Mouse (Mus musculus): ENCODE data around the gene Oxt. TPM values are rescaled to one million over a fixed set of nuclear protein-coding genes. Genes with fewer than 3 reads are reported as not detected.
A peak's percentile ranks its signal among the peaks of the same experiment; 100 is the strongest.

Gene Oxt
- polyA plus RNA-seq, 1 experiment from 2014 or later, result 2.4 TPM

DNA sequence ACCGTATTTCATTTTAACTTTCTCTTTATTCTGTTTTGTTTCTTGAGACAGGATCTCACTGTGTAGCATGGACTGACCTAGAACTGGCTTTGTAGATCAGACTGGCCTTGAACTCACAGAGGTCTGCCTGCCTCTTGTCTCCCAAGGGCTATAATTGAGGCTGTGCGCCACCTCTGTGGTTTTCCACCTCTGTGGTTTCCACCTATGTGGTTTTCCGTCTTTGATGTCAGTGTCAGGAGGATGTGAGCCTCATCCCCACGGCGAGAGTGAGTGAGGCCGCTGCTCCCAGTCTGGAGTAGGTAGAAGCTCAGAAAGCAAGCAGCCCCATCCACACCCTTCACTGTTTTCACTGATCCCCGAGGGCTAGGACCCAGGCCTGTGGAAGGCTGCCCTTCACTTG, 21.1 kb upstream of the Oxt start:
- no peak overlapping the region for H3K4me2 ChIP-seq (ENCODE audit: low read length)
- no peak overlapping the region for H3K9ac ChIP-seq (replicated peaks; ENCODE audit: low read depth, low read length)
- ATAC-seq, result no peak
- no peaks in the 10 kb centered on the region for H3K4me1 ChIP-seq (replicated peaks; ENCODE audit: control insufficient read depth, insufficient read depth, low read length)
- H3K36me3 ChIP-seq (ENCODE audit: control insufficient read depth, insufficient read depth), result peaks cover 29% of the 10 kb centered on the region
- H3K9me3 ChIP-seq (ENCODE audit: control insufficient read depth, low read length), result no peaks in the 10 kb centered on the region
- no peaks in the 10 kb centered on the region for H3K27me3 ChIP-seq (replicated peaks; ENCODE audit: control insufficient read depth, insufficient read depth, low read length)
- WGBS, result 94% methylated on average over 7 of the region's 7 CpGs
- H3K27ac ChIP-seq (ENCODE audit: low read length), result no peak overlapping the region
- no peak overlapping the region for H3K4me3 ChIP-seq (replicated peaks; ENCODE audit: low read length)

DNA sequence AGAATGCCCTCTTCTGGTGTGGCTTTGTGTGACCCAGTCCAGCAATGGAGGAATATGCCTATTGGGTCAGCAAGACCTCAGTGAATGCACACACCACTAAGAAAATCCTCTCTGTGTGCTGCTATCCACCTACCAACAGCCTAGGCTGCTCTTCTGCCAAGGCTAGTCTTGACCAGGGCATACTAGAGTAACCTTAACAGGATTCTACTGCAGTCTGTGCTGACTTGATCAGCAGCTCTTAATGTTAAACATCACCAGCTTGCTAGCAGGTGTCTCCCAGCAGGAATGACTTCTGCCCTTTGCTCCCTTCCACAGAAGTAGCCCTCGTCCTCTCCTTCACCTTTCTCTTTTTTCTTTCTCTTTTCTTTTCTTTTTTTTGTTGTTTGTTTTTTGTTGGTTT, 19.7 kb upstream of the Oxt start:
- H3K4me1 ChIP-seq (replicated peaks; ENCODE audit: control insufficient read depth, insufficient read depth, low read length), result no peaks in the 10 kb centered on the region
- H3K4me2 ChIP-seq (ENCODE audit: low read length), result no peak overlapping the region
- no peak overlapping the region for H3K27ac ChIP-seq (ENCODE audit: low read length)
- no peaks in the 10 kb centered on the region for H3K27me3 ChIP-seq (replicated peaks; ENCODE audit: control insufficient read depth, insufficient read depth, low read length)
- H3K4me3 ChIP-seq (replicated peaks; ENCODE audit: low read length), result no peak overlapping the region
- no peak overlapping the region for H3K9ac ChIP-seq (replicated peaks; ENCODE audit: low read depth, low read length)
- H3K36me3 ChIP-seq (ENCODE audit: control insufficient read depth, insufficient read depth), result peaks cover 27% of the 10 kb centered on the region
- ATAC-seq, result no peak
- no peaks in the 10 kb centered on the region for H3K9me3 ChIP-seq (ENCODE audit: control insufficient read depth, low read length)
- 90% methylated on average over 1 of the region's 1 CpGs for WGBS

DNA sequence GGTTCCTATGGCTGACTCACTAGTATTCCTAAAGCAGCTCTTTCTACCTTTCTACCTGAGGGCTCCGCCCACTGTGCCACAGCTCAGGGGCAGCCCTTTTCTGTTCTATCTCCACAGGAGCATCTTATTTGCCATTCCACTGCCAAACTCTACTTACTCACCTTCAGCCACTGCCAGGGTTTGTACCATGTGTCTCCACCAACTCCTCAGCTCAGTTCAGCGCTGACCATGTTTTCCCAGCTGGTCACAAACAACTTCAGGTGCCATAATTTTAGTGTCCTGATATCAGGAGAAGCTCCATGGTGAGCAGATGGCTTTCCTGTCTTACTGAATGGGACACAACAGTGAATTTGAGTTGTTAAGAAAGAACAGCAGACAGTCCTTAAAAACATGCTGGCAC, 18.5 kb upstream of the Oxt start:
- Histone ChIP-seq H3K4me1 (replicated peaks; ENCODE audit: control insufficient read depth, insufficient read depth, low read length) (no peaks in the 10 kb centered on the region), H3K4me2 (ENCODE audit: low read length) (no peak overlapping the region), H3K9ac (replicated peaks; ENCODE audit: low read depth, low read length) (no peak overlapping the region), H3K9me3 (ENCODE audit: control insufficient read depth, low read length) (no peaks in the 10 kb centered on the region), H3K4me3 (replicated peaks; ENCODE audit: low read length) (no peak overlapping the region), H3K27ac (ENCODE audit: low read length) (no peak overlapping the region), H3K27me3 (replicated peaks; ENCODE audit: control insufficient read depth, insufficient read depth, low read length) (no peaks in the 10 kb centered on the region), H3K36me3 (ENCODE audit: control insufficient read depth, insufficient read depth) (peaks cover 21% of the 10 kb centered on the region)
- WGBS, result 98% methylated on average over 2 of the region's 2 CpGs
- no peak for ATAC-seq

DNA sequence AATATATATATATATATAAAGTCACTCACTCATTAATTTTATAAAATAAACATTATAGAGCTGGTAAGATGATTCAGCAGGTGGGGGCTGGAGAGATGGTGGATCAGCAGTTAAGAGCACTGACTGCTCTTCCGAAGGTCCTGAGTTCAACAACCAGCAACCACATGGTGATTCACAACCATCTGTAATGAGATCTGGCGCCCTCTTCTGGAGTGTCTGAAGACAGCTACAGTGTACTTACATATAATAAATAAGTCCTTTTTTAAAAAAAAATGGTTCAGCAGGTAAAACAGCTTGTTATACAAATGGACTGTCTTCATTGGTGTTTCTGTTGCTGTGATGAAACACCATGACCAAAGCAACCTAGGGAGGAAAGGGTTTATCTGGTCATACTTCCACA, 18.0 kb upstream of the Oxt start:
- Histone ChIP-seq H3K4me3 (replicated peaks; ENCODE audit: low read length) (no peak overlapping the region), H3K27me3 (replicated peaks; ENCODE audit: control insufficient read depth, insufficient read depth, low read length) (no peaks in the 10 kb centered on the region), H3K4me2 (ENCODE audit: low read length) (no peak overlapping the region), H3K36me3 (ENCODE audit: control insufficient read depth, insufficient read depth) (peaks cover 16% of the 10 kb centered on the region), H3K27ac (ENCODE audit: low read length) (no peak overlapping the region), H3K9ac (replicated peaks; ENCODE audit: low read depth, low read length) (no peak overlapping the region), H3K9me3 (ENCODE audit: control insufficient read depth, low read length) (no peaks in the 10 kb centered on the region), H3K4me1 (replicated peaks; ENCODE audit: control insufficient read depth, insufficient read depth, low read length) (peaks cover 1% of the 10 kb centered on the region; the same call in 1 of the 2 replicates)
- ATAC-seq, result no peak
- 66% methylated on average over 2 of the region's 2 CpGs for WGBS

DNA sequence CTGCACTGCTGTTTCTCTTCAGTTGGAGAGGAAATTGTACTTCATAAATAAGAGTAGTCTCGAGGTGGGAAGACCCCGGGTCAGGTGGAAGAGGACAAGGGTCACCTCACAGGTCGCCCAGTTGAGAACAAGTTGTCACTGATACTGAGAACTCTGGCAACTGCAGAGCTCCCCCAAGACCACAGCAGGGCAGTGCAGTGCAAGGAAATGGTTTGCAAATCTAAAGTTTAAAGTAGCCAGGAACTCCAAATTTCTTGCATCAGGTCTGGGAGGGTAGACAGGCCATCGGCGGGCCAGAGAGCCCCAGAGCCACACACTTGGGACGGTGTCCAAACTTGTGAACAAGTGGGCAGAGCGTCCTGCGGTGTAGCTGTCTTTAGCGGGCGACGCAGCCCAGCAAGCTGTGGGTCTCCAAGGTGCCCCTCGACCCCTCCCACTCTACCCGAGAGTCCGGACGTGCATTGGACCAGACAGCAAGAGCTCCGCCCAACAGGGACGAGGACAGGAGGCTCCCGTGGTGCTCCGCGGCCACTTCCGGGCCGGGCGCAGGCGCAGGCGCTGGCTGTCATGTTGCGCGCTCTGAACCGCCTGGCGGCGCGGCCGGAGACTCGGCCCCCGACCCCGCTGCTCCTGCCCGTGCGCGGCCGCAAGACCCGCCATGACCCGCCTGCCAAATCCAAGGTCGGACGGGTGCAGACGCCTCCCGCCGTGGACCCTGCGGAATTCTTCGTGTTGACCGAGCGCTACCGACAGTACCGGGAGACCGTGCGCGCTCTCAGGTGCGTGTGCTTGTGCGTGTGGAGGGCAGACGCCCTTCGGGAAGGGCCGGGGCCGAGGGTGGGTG, 12.5 kb upstream of the Oxt start, which contains the start of gene Mrps26:
Mrps26 (plus strand) TSS at position 531 of the 844 bp plus-strand sequence.
- peak; percentile 99 for ATAC-seq
- Histone ChIP-seq H3K9me3 (ENCODE audit: control insufficient read depth, low read length) (no peaks in the 10 kb centered on the region), H3K36me3 (ENCODE audit: control insufficient read depth, insufficient read depth) (peaks cover 12% of the 10 kb centered on the region; the same call in 1 of the 2 replicates), H3K4me1 (replicated peaks; ENCODE audit: control insufficient read depth, insufficient read depth, low read length) (peaks cover 15% of the 10 kb centered on the region), H3K27ac (ENCODE audit: low read length) (peak within 1 kb of the TSS; percentile 45; the same call in 1 of the 2 replicates), H3K9ac (replicated peaks; ENCODE audit: low read depth, low read length) (peak within 1 kb of the TSS; percentile 89), H3K4me3 (replicated peaks; ENCODE audit: low read length) (peak within 1 kb of the TSS; percentile 95), H3K27me3 (replicated peaks; ENCODE audit: control insufficient read depth, insufficient read depth, low read length) (no peaks in the 10 kb centered on the region), H3K4me2 (ENCODE audit: low read length) (peak within 1 kb of the TSS; percentile 83)
- WGBS, result under 1% methylated on average over 58 of the region's 61 CpGs

DNA sequence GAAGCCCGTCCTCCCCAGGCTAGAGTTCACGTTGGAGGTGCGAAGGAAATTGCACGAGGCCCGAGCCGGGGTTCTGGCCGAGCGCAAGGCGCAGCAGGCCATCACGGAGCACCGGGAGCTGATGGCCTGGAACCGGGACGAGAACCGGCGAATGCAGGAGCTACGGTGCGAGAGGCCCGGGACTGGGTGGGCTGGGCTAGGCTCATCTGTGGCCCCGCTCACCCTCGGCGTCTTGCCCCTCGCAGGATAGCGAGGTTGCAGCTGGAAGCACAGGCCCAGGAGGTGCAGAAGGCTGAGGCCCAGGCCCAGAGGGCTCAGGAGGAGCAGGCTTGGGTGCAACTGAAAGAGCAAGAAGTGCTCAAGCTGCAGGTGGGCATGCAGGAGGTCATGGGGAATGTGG, 11.9 kb upstream of the Oxt start:
- peak; percentile 11 for ATAC-seq
- Histone ChIP-seq H3K9ac (replicated peaks; ENCODE audit: low read depth, low read length) (peak overlapping the region; percentile 89), H3K4me3 (replicated peaks; ENCODE audit: low read length) (peak overlapping the region; percentile 95), H3K4me1 (replicated peaks; ENCODE audit: control insufficient read depth, insufficient read depth, low read length) (peaks cover 15% of the 10 kb centered on the region), H3K4me2 (ENCODE audit: low read length) (peak overlapping the region; percentile 83), H3K27me3 (replicated peaks; ENCODE audit: control insufficient read depth, insufficient read depth, low read length) (no peaks in the 10 kb centered on the region), H3K36me3 (ENCODE audit: control insufficient read depth, insufficient read depth) (peaks cover 12% of the 10 kb centered on the region; the same call in 1 of the 2 replicates), H3K9me3 (ENCODE audit: control insufficient read depth, low read length) (no peaks in the 10 kb centered on the region), H3K27ac (ENCODE audit: low read length) (no peak overlapping the region)
- 0% methylated on average over 23 of the region's 23 CpGs for WGBS

DNA sequence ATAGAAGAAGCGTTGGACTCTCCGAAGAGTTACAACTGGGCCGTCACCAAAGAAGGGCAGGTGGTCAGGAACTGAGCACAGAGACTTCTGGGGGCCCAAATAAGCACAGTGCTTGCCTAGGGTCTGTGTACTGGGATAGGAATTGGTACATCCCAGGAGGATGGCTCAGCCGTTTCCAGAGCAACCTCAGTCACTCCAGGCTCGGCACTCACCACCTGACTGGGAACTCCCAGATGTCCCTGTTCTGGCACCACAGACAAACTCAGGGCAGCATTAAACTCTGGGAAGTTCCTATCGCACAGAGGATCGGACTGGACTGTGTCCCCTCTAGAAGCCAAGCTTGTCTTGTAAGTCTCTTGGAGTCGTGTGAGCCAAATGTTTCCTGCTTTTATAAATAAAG, 11.0 kb upstream of the Oxt start:
- Histone ChIP-seq H3K27ac (ENCODE audit: low read length) (no peak overlapping the region), H3K9ac (replicated peaks; ENCODE audit: low read depth, low read length) (no peak overlapping the region), H3K4me1 (replicated peaks; ENCODE audit: control insufficient read depth, insufficient read depth, low read length) (peaks cover 15% of the 10 kb centered on the region), H3K4me3 (replicated peaks; ENCODE audit: low read length) (no peak overlapping the region), H3K36me3 (ENCODE audit: control insufficient read depth, insufficient read depth) (peaks cover 12% of the 10 kb centered on the region; the same call in 1 of the 2 replicates), H3K27me3 (replicated peaks; ENCODE audit: control insufficient read depth, insufficient read depth, low read length) (no peaks in the 10 kb centered on the region), H3K4me2 (ENCODE audit: low read length) (no peak overlapping the region; the same call in 1 of the 2 replicates), H3K9me3 (ENCODE audit: control insufficient read depth, low read length) (no peaks in the 10 kb centered on the region)
- no peak for ATAC-seq
- WGBS, result 91% methylated on average over 8 of the region's 8 CpGs

DNA sequence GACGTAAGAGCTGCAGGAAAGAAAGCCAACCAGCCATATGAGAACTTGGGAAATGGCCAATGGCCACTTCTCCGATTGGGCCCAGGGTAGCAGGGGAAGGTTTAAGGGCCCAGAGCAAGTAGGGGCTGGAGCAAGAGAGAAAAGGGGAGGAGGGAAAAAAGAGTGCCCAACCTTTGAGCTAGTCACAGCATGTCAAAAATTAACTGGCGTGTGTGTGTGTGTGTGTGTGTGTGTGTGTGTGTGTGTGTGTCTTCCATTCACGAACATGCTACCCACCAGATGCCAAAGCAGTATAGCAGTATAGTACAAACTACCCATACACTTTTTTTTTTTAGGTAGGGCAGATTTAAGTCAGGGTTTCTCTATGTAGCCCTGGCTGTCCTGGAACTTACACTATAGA, 7.1 kb upstream of the Oxt start:
- ATAC-seq, result no peak
- 67% methylated on average over 4 of the region's 4 CpGs for WGBS
- peaks cover 11% of the 10 kb centered on the region for H3K4me1 ChIP-seq (replicated peaks; ENCODE audit: control insufficient read depth, insufficient read depth, low read length)
- peaks cover 12% of the 10 kb centered on the region; the same call in 1 of the 2 replicates for H3K36me3 ChIP-seq (ENCODE audit: control insufficient read depth, insufficient read depth)
- no peak overlapping the region for H3K4me3 ChIP-seq (replicated peaks; ENCODE audit: low read length)
- H3K27me3 ChIP-seq (replicated peaks; ENCODE audit: control insufficient read depth, insufficient read depth, low read length), result no peaks in the 10 kb centered on the region
- no peak overlapping the region for H3K27ac ChIP-seq (ENCODE audit: low read length)
- no peak overlapping the region for H3K4me2 ChIP-seq (ENCODE audit: low read length)
- H3K9me3 ChIP-seq (ENCODE audit: control insufficient read depth, low read length), result no peaks in the 10 kb centered on the region
- H3K9ac ChIP-seq (replicated peaks; ENCODE audit: low read depth, low read length), result no peak overlapping the region

DNA sequence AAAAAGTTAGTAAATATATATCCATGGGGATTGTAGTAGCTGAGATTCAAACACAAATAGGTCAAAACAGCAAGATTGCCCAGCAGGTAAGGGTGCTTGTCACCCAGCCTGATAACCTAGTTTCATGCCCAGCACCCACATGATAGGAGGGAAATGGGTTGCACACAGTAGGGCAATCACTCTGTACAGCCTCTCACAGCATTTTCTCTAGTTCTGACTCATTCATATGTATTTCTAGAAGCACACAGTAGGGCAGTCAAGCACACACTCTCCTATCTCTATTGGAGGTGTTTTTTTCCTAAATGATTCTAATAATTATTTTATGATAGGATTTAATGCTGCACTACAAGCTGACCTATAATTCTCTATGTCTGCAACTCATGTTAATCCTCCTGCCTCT, 6.0 kb upstream of the Oxt start:
- no peaks in the 10 kb centered on the region for H3K27me3 ChIP-seq (replicated peaks; ENCODE audit: control insufficient read depth, insufficient read depth, low read length)
- no peak overlapping the region for H3K27ac ChIP-seq (ENCODE audit: low read length)
- H3K4me2 ChIP-seq (ENCODE audit: low read length), result no peak overlapping the region
- no peak overlapping the region for H3K4me3 ChIP-seq (replicated peaks; ENCODE audit: low read length)
- H3K9ac ChIP-seq (replicated peaks; ENCODE audit: low read depth, low read length), result no peak overlapping the region
- H3K4me1 ChIP-seq (replicated peaks; ENCODE audit: control insufficient read depth, insufficient read depth, low read length), result peaks cover 2% of the 10 kb centered on the region
- no peak for ATAC-seq
- peaks cover 12% of the 10 kb centered on the region; the same call in 1 of the 2 replicates for H3K36me3 ChIP-seq (ENCODE audit: control insufficient read depth, insufficient read depth)
- H3K9me3 ChIP-seq (ENCODE audit: control insufficient read depth, low read length), result no peaks in the 10 kb centered on the region
